Mouse (Mus musculus): Measurements from ENCODE around the gene Garem2.

- no peak for TF ChIP-seq POLR2A (IDR thresholded peaks at IDR 0.05; ENCODE audit: borderline replicate concordance, extremely low read depth, low read depth, low read length)
- no peak for TF ChIP-seq CTCF (IDR thresholded peaks at IDR 0.05; ENCODE audit: insufficient read depth, low read length)
Observed at GRCm38 (mm10) chr5:30106756-30107155, 1.8 kb downstream of the Garem2 start.
